Mouse (Mus musculus): ENCODE measurements around the gene Acad10.
"Not testable (repeated sequence)": the region's sequence is repeated elsewhere in the genome, so short reads cannot be mapped to it uniquely, and the experiment has no call there.

GRCm38 (mm10) chr5:121691436-121691835, 31.1 kb upstream of the Acad10 start:
- not testable (repeated sequence) for TF ChIP-seq CTCF (conservative IDR thresholded peaks at IDR 0.05; ENCODE audit: low read length); POU5F1 (IDR thresholded peaks at IDR 0.05; ENCODE audit: borderline replicate concordance, low read length)

All from E14TG2a.4 (cell line).